Mouse (Mus musculus): ENCODE results near the gene Il7r. TPM values are rescaled to one million over a fixed set of nuclear protein-coding genes. Genes with fewer than 3 reads are reported as not detected.

Gene Il7r
- polyA plus RNA-seq, 1 experiment from 2014 or later: 0.44 TPM

- H3K4me3 ChIP-seq (ENCODE audit: low read depth, low read length): no peak overlapping the region
- H3K36me3 ChIP-seq (ENCODE audit: control insufficient read depth, insufficient read depth): no peaks in the 10 kb centered on the region
- 89% methylated on average over 2 of the region's 2 CpGs for WGBS
- no peak for TF ChIP-seq CTCF (IDR thresholded peaks at IDR 0.05; ENCODE audit: low read depth)
- H3K9me3 ChIP-seq (ENCODE audit: control insufficient read depth): no peaks in the 10 kb centered on the region
- H3K4me2 ChIP-seq (replicated peaks; ENCODE audit: low read depth): no peak overlapping the region
- H3K27ac ChIP-seq (ENCODE audit: low read depth, low read length): no peak overlapping the region
- ATAC-seq: no peak
- no peaks in the 10 kb centered on the region for H3K4me1 ChIP-seq (replicated peaks; ENCODE audit: control insufficient read depth, insufficient read depth, low read length)
- no peaks in the 10 kb centered on the region for H3K27me3 ChIP-seq (replicated peaks; ENCODE audit: control insufficient read depth, insufficient read depth, low read length)
- H3K9ac ChIP-seq (ENCODE audit: low read depth, low read length): no peak overlapping the region
Measured at GRCm38 (mm10) chr15:9489417-9490118, 40.4 kb downstream of the Il7r start.

GRCm38 (mm10) chr15:9473188-9473587 is 56.8 kb downstream of the Il7r start:
- Histone ChIP-seq H3K27me3 (replicated peaks; ENCODE audit: control insufficient read depth, insufficient read depth, low read length) (no peaks in the 10 kb centered on the region), H3K27ac (ENCODE audit: low read depth, low read length) (no peak overlapping the region)

GRCm38 (mm10) chr15:9472618-9473017 is 57.4 kb downstream of the Il7r start:
- Histone ChIP-seq H3K4me2 (replicated peaks; ENCODE audit: low read depth) (no peak overlapping the region), H3K27me3 (replicated peaks; ENCODE audit: control insufficient read depth, insufficient read depth, low read length) (no peaks in the 10 kb centered on the region), H3K4me1 (replicated peaks; ENCODE audit: control insufficient read depth, insufficient read depth, low read length) (no peaks in the 10 kb centered on the region), H3K27ac (ENCODE audit: low read depth, low read length) (no peak overlapping the region), H3K36me3 (ENCODE audit: control insufficient read depth, insufficient read depth) (no peaks in the 10 kb centered on the region), H3K9ac (ENCODE audit: low read depth, low read length) (no peak overlapping the region), H3K9me3 (ENCODE audit: control insufficient read depth) (no peaks in the 10 kb centered on the region), H3K4me3 (ENCODE audit: low read depth, low read length) (no peak overlapping the region)
- WGBS: 56% methylated on average over 3 of the region's 3 CpGs
- TF ChIP-seq CTCF (IDR thresholded peaks at IDR 0.05; ENCODE audit: low read depth): no peak
- no peak for ATAC-seq

More at GRCm38 (mm10) chr15:9473188-9473587, 56.8 kb downstream of the Il7r start:
- H3K36me3 ChIP-seq (ENCODE audit: control insufficient read depth, insufficient read depth): no peaks in the 10 kb centered on the region
- H3K4me1 ChIP-seq (replicated peaks; ENCODE audit: control insufficient read depth, insufficient read depth, low read length): no peaks in the 10 kb centered on the region
- no peak for TF ChIP-seq CTCF (IDR thresholded peaks at IDR 0.05; ENCODE audit: low read depth)
- no peak overlapping the region for H3K4me2 ChIP-seq (replicated peaks; ENCODE audit: low read depth)
- ATAC-seq: no peak
- 76% methylated on average over 1 of the region's 1 CpGs for WGBS
- H3K9me3 ChIP-seq (ENCODE audit: control insufficient read depth): no peaks in the 10 kb centered on the region
- H3K4me3 ChIP-seq (ENCODE audit: low read depth, low read length): no peak overlapping the region
- H3K9ac ChIP-seq (ENCODE audit: low read depth, low read length): no peak overlapping the region

- no peaks in the 10 kb centered on the region for H3K9me3 ChIP-seq (ENCODE audit: control insufficient read depth)
- no peak overlapping the region for H3K4me3 ChIP-seq (ENCODE audit: low read depth, low read length)
- H3K4me1 ChIP-seq (replicated peaks; ENCODE audit: control insufficient read depth, insufficient read depth, low read length): no peaks in the 10 kb centered on the region
- H3K4me2 ChIP-seq (replicated peaks; ENCODE audit: low read depth): no peak overlapping the region
- H3K36me3 ChIP-seq (ENCODE audit: control insufficient read depth, insufficient read depth): no peaks in the 10 kb centered on the region
- no peak overlapping the region for H3K27ac ChIP-seq (ENCODE audit: low read depth, low read length)
- no peak for ATAC-seq
- H3K9ac ChIP-seq (ENCODE audit: low read depth, low read length): no peak overlapping the region
- 32% methylated on average over 3 of the region's 3 CpGs for WGBS
- H3K27me3 ChIP-seq (replicated peaks; ENCODE audit: control insufficient read depth, insufficient read depth, low read length): no peaks in the 10 kb centered on the region
- no peak for TF ChIP-seq CTCF (IDR thresholded peaks at IDR 0.05; ENCODE audit: low read depth)
Measured at GRCm38 (mm10) chr15:9472167-9472566, 57.8 kb downstream of the Il7r start.

GRCm38 (mm10) chr15:9471053-9471685 is 58.8 kb downstream of the Il7r start:
- Histone ChIP-seq H3K9me3 (ENCODE audit: control insufficient read depth) (no peaks in the 10 kb centered on the region), H3K4me2 (replicated peaks; ENCODE audit: low read depth) (no peak overlapping the region), H3K36me3 (ENCODE audit: control insufficient read depth, insufficient read depth) (no peaks in the 10 kb centered on the region), H3K4me1 (replicated peaks; ENCODE audit: control insufficient read depth, insufficient read depth, low read length) (no peaks in the 10 kb centered on the region), H3K27me3 (replicated peaks; ENCODE audit: control insufficient read depth, insufficient read depth, low read length) (no peaks in the 10 kb centered on the region), H3K9ac (ENCODE audit: low read depth, low read length) (no peak overlapping the region), H3K4me3 (ENCODE audit: low read depth, low read length) (no peak overlapping the region), H3K27ac (ENCODE audit: low read depth, low read length) (no peak overlapping the region)
- no peak for TF ChIP-seq CTCF (IDR thresholded peaks at IDR 0.05; ENCODE audit: low read depth)
- ATAC-seq: no peak
- WGBS: 67% methylated on average over 4 of the region's 4 CpGs

- Histone ChIP-seq H3K4me2 (replicated peaks; ENCODE audit: low read depth) (no peak overlapping the region), H3K36me3 (ENCODE audit: control insufficient read depth, insufficient read depth) (no peaks in the 10 kb centered on the region), H3K9me3 (ENCODE audit: control insufficient read depth) (no peaks in the 10 kb centered on the region), H3K4me3 (ENCODE audit: low read depth, low read length) (no peak overlapping the region), H3K27me3 (replicated peaks; ENCODE audit: control insufficient read depth, insufficient read depth, low read length) (no peaks in the 10 kb centered on the region), H3K27ac (ENCODE audit: low read depth, low read length) (no peak overlapping the region), H3K9ac (ENCODE audit: low read depth, low read length) (no peak overlapping the region), H3K4me1 (replicated peaks; ENCODE audit: control insufficient read depth, insufficient read depth, low read length) (no peaks in the 10 kb centered on the region)
- 22% methylated on average over 1 of the region's 1 CpGs for WGBS
- ATAC-seq: no peak
- TF ChIP-seq CTCF (IDR thresholded peaks at IDR 0.05; ENCODE audit: low read depth): no peak
Measured at GRCm38 (mm10) chr15:9464039-9464438, 65.9 kb downstream of the Il7r start.
